Mouse (Mus musculus) CD4-positive, CD25-positive, alpha-beta regulatory T cell, adult 4 months (primary cell): ENCODE data around the gene Tex261. TPM values are rescaled to one million over a fixed set of nuclear protein-coding genes. Genes with fewer than 3 reads are reported as not detected.
A peak's percentile ranks its signal among the peaks of the same experiment; 100 is the strongest.

Experiments used
- ATAC-seq: one replicate; pipeline ENCODE4 v1.8.0; 2017
- polyA plus RNA-seq, 2 experiments: library from polyadenylated mRNA; unstranded; fragments of 100-300 nt; shearing (Covaris generic); gene quantifications; one replicate each; pipeline ENCODE4 v1.2.1; 2017

Gene Tex261
- polyA plus RNA-seq, 2 experiments from 2014 or later = 78.1 to 88.1 TPM

DNA sequence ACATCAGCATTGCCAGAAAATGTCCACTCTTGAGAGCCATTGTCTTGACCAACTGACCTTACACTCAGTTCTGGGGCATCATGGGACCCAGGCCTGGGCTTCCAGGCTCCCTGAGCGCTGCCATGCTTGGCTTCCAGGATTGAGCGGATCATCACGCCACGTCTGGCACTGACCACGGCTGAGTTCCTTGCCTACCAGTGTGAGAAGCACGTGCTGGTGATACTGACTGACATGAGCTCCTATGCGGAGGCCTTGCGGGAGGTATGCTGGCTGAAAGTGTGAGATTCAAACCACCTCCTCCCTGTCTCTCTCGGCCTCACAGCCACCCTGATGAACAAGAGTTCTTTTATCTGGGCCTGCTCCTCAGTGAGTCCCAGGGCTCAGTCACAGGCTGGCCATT, 19.6 kb downstream of the Tex261 start:
- ATAC-seq = no peak

DNA sequence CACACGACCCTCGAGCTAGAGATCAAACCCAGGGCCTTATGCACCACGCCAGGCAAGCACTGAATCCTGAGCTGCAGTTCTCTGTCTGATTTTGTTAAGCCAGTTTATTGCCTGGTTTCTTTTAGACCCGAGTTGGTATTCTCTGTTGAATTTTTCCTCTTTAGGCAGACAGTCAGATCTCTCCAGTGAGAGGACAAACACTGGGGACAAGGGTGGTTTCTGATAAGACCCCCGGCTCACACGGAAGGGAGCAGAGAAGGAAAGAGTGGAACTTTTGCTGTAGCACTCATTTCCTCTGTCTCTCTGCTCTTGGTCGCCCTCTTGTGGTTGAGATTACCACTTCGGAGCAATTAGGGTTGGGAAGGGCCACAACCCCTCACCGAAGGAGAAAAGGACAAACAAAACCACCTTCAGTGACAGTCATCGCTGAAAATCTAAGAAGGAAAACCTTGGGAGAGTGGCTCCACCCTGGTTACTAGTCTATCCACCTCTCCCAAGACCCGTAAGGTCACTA, 25.4 kb downstream of the Tex261 start:
- peak; percentile 49 for ATAC-seq

DNA sequence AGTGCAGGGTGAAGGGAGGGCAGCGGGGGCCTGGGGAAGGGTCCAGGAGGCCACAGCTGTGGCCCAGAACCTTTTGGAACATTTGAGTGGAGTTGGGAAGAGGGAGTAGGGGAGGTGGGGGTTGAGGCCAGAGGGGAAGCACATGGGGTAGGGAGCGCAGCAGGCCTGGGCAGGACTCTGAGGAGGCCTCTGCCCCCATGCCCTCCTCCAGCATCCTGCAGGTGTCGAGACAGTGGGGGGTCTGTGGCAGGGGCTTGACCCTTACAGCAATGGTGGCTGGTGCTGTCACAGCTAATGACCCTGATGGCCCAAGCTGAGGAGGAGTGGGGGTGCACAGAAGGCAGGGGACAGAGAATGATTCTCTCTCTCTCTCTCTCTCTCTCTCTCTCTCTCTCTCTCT, 26.3 kb downstream of the Tex261 start:
- ATAC-seq = no peak

DNA sequence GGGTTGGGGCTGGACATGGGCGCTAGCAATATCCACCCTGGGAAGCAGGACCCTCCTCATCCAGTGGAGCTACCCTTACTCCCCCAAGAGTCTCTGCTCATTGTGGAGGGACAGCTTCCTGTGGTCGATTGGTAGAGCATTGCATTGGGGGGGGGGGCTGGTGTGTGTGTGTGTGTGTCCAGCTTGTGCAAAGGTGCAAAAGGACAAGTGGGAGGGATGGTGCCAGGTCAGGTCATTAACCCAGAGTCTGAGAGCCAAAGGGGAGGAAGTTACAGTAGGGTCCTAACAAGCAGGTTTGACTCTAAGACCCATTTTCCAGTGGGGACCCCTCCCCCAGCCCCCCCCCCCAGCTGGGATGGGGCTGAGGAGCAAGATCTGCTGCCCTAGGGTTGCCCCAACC, 30.1 kb downstream of the Tex261 start:
- ATAC-seq = no peak

- no peak for ATAC-seq
Observed at GRCm38 (mm10) chr6:83744557-83744956, 31.1 kb downstream of the Tex261 start.

GRCm38 (mm10) chr6:83744126-83744525, 31.5 kb downstream of the Tex261 start:
- no peak for ATAC-seq

GRCm38 (mm10) chr6:83743212-83743611, 32.4 kb downstream of the Tex261 start:
- ATAC-seq = no peak

GRCm38 (mm10) chr6:83742761-83743160, 32.9 kb downstream of the Tex261 start, which contains the start of gene Atp6v1b1:
Gene Atp6v1b1, plus strand, starts transcription at chr6:83742990.
- ATAC-seq = no peak

DNA sequence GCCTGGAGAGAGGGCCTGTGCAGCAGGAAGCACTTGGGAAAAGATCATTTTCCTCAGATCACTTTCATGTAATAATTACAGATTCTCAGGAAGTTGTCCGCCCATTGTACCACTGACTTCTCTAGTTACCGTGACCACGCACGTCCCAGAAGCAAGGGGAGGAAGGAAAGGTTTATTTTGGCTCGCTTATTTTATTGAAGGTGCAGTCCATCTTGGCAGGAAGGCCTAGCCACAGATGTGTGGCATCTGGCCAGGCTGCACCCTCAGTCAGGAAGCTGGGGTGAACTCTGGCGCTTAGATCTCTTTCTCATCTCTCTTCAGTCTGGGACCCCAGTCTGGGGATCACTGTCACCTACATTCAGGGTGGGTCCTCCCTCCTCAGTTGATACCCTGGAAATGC, 37.0 kb downstream of the Tex261 start:
- ATAC-seq = no peak

- ATAC-seq = no peak
Observed at GRCm38 (mm10) chr6:83737311-83737710, 38.3 kb downstream of the Tex261 start.

DNA sequence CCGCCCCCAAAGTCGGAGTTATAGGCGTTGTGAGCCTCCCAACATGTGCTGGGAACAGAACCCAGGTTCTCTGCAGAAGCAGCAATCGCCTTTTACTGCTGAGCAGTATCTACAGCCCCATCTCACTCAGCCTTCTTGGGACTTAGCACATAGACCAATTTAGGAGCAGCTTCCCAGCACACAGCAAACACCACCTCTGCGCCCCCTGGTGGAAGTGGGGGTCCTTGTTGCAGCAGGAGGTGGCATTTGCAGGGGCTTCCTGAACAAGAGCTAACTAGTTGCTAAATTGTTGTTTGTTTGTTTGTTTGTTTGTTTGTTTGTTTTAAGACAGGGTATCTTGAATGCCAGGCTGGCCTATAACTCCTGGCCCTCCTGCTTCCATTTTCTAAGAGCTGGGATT, 44.5 kb downstream of the Tex261 start:
- no peak for ATAC-seq

DNA sequence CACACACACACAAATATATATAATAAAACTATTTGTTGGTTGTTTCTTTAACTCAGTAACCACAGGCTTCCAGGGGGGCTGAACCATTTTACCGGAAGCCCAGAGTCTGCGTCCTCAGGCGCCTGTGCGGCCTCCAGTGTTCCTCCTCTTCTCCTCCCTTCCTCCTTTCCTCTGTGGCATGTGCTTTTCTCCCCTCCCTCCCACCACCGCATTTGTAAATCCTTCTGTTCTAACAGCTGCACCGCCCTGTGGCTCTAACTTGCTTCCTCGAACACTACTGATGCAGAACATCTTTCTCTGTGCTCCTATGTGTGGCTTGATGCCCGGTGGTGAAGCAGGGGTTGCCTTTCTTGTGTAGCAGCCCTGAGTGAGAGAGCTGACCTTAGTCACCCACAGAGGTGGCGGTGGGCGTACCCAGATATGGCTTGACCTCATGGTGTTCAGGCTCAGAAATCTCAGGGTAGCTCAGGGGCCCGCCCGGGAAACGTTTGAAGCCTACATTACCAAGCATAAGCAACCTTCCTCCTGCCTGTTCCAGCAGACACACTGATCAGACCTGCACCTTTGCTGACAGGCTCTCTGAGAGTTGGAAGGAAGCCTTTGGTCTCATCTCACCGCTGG, 46.2 kb downstream of the Tex261 start:
- no peak for ATAC-seq

- no peak for ATAC-seq
Observed at GRCm38 (mm10) chr6:83728488-83728887, 47.1 kb downstream of the Tex261 start.

GRCm38 (mm10) chr6:83727178-83727577, 48.4 kb downstream of the Tex261 start:
- no peak for ATAC-seq

- no peak for ATAC-seq
Observed at GRCm38 (mm10) chr6:83722526-83722925, 53.1 kb downstream of the Tex261 start.

Other genes starting within 250 kb of the Tex261 start
- 10 to 100 TPM; 21.8 to 33.3 TPM for gene Actg2, start 239.5 kb downstream of the Tex261 start, polyA plus RNA-seq
- 10 to 100 TPM; 29.5 to 34.5 TPM for gene Stambp, start 203.1 kb downstream of the Tex261 start, polyA plus RNA-seq
- not detected for gene Clec4f, start 119.6 kb downstream of the Tex261 start, polyA plus RNA-seq
- gene Cd207, start 98.0 kb downstream of the Tex261 start, polyA plus RNA-seq = not detected
- gene Vax2, start 64.5 kb downstream of the Tex261 start, polyA plus RNA-seq = under 1 TPM in 1 of 2 experiments, not detected in 1; 0.43 TPM
- not detected for gene Atp6v1b1, start 32.8 kb downstream of the Tex261 start, polyA plus RNA-seq
- not detected for gene Ankrd53, start 13.2 kb downstream of the Tex261 start, polyA plus RNA-seq
- 10 to 100 TPM; 31.0 to 32.7 TPM for gene Nagk, start 19.2 kb upstream of the Tex261 start, polyA plus RNA-seq
- 10 to 100 TPM; 18.5 to 36.3 TPM for gene Paip2b, start 55.9 kb upstream of the Tex261 start, polyA plus RNA-seq
- gene Zfp638, start 91.3 kb upstream of the Tex261 start, polyA plus RNA-seq = 100 to 1,000 TPM; 143 to 164 TPM
- not detected for gene Dysf, start 232.8 kb upstream of the Tex261 start, polyA plus RNA-seq